Mouse (Mus musculus): ENCODE results near the gene Nfic.

The Nfic gene

GRCm38 (mm10) chr10:81485060-81485449, 29.6 kb upstream of the Nfic start:
- no peak for DNase-seq

GRCm38 (mm10) chr10:81484441-81485059, 29.1 kb upstream of the Nfic start:
- no peak for DNase-seq

GRCm38 (mm10) chr10:81483983-81484382, 28.5 kb upstream of the Nfic start:
- DNase-seq, result peak; percentile 53

- peak; percentile 67 for DNase-seq
Observed at GRCm38 (mm10) chr10:81482533-81482889, 27.1 kb upstream of the Nfic start, which contains the start of gene Celf5. Gene Celf5 (minus strand): TSS chr10:81482709.

- no peak for DNase-seq
Observed at GRCm38 (mm10) chr10:81481605-81482532, 26.4 kb upstream of the Nfic start.

GRCm38 (mm10) chr10:81474461-81474860, 19.0 kb upstream of the Nfic start:
- DNase-seq, result no peak

- DNase-seq, result no peak
Observed at GRCm38 (mm10) chr10:81473003-81473451, 17.6 kb upstream of the Nfic start.

GRCm38 (mm10) chr10:81472403-81473002, 17.1 kb upstream of the Nfic start:
- no peak for DNase-seq

GRCm38 (mm10) chr10:81470454-81470853, 15.0 kb upstream of the Nfic start:
- no peak for DNase-seq

GRCm38 (mm10) chr10:81469253-81469652, 13.8 kb upstream of the Nfic start:
- DNase-seq, result no peak

- DNase-seq, result peak; percentile 5
Observed at GRCm38 (mm10) chr10:81467670-81468235, 12.3 kb upstream of the Nfic start.

- peak; percentile 10 for DNase-seq
Observed at GRCm38 (mm10) chr10:81466881-81467280, 11.4 kb upstream of the Nfic start.

- DNase-seq, result peak; percentile 4
Observed at GRCm38 (mm10) chr10:81466066-81466465, 10.6 kb upstream of the Nfic start.

- DNase-seq, result peak; percentile 22
Observed at GRCm38 (mm10) chr10:81465265-81465645, 9.8 kb upstream of the Nfic start.

GRCm38 (mm10) chr10:81464405-81465264, 9.2 kb upstream of the Nfic start:
- DNase-seq, result peak; percentile 71

- DNase-seq, result peak; percentile 4
Observed at GRCm38 (mm10) chr10:81463531-81463930, 8.1 kb upstream of the Nfic start.

- peak; percentile 5 for DNase-seq
Observed at GRCm38 (mm10) chr10:81462917-81463316, 7.5 kb upstream of the Nfic start.

- DNase-seq, result peak; percentile 32
Observed at GRCm38 (mm10) chr10:81462415-81462804, 7.0 kb upstream of the Nfic start.

- DNase-seq, result peak; percentile 25
Observed at GRCm38 (mm10) chr10:81461673-81462414, 6.4 kb upstream of the Nfic start.

GRCm38 (mm10) chr10:81460951-81461350, 5.5 kb upstream of the Nfic start:
- DNase-seq, result peak; percentile 4

- DNase-seq, result peak; percentile 11
Observed at GRCm38 (mm10) chr10:81460471-81460870, 5.0 kb upstream of the Nfic start.

- no peak for DNase-seq
Observed at GRCm38 (mm10) chr10:81459399-81459798, 4.0 kb upstream of the Nfic start.

Data from kidney, postnatal 10 days (tissue).